Mouse (Mus musculus) regulatory T cell (primary cell): ENCODE measurements at regions not wholly inside any gene's neighbourhood (a gene's known extent, or its start where the extent isn't known, plus 50 kb on each side); places are given as distances from the start of the nearest gene placed in this dataset.
"Not testable (repeated sequence)": the region's sequence is repeated elsewhere in the genome, so short reads cannot be mapped to it uniquely, and the experiment has no call there.

Experiments used
- in situ Hi-C: fragments of 300-600 bp; cut with MboI, MseI; formaldehyde crosslinking; loops from one replicate; pipeline ENCODE4 v1.15.1; 2025; ENCODE audit warnings: high pct_unique_total_duplicates

- in situ Hi-C loops = no loop called here
These were observed 203.5 kb upstream of the Diaph2 start for GRCm38 (mm10) chrX:129546016-129546415.

- in situ Hi-C loops = no loop called here
These were observed 201.9 kb upstream of the Diaph2 start for GRCm38 (mm10) chrX:129547606-129548005.

GRCm38 (mm10) chrX:129556001-129556400 is 193.5 kb upstream of the Diaph2 start:
- in situ Hi-C loops = no loop called here

GRCm38 (mm10) chrX:129599491-129599890 is 150.1 kb upstream of the Diaph2 start:
- in situ Hi-C loops = no loop called here

GRCm38 (mm10) chrX:129607842-129608241 is 141.7 kb upstream of the Diaph2 start:
- in situ Hi-C loops = loop anchor here (10.0 kb wide), 1 partner anchor 373 kb away; no protein-coding TSS in a partner anchor

GRCm38 (mm10) chrX:129611500-129611899 is 138.0 kb upstream of the Diaph2 start:
- in situ Hi-C loops = not testable (repeated sequence)

- in situ Hi-C loops = no loop called here
These were observed 112.5 kb upstream of the Diaph2 start for GRCm38 (mm10) chrX:129637016-129637415.

- in situ Hi-C loops = no loop called here
These were observed 104.4 kb upstream of the Diaph2 start for GRCm38 (mm10) chrX:129645106-129645505.

- in situ Hi-C loops = no loop called here
These were observed 92.6 kb upstream of the Diaph2 start for GRCm38 (mm10) chrX:129656906-129657305.

GRCm38 (mm10) chrX:129690677-129691076 is 58.9 kb upstream of the Diaph2 start:
- in situ Hi-C loops = no loop called here
